Mouse (Mus musculus): ENCODE results near the gene Nabp2.

Gene Nabp2

GRCm38 (mm10) chr10:128388941-128389340, 22.4 kb downstream of the Nabp2 start:
- no peak for DNase-seq (ENCODE audit: low read depth, low spot score)

- DNase-seq (ENCODE audit: low read depth, low spot score): no peak
Measured at GRCm38 (mm10) chr10:128385902-128386301, 25.4 kb downstream of the Nabp2 start.

- DNase-seq (ENCODE audit: low read depth, low spot score): no peak
Measured at GRCm38 (mm10) chr10:128382482-128382881, 28.8 kb downstream of the Nabp2 start.

DNA sequence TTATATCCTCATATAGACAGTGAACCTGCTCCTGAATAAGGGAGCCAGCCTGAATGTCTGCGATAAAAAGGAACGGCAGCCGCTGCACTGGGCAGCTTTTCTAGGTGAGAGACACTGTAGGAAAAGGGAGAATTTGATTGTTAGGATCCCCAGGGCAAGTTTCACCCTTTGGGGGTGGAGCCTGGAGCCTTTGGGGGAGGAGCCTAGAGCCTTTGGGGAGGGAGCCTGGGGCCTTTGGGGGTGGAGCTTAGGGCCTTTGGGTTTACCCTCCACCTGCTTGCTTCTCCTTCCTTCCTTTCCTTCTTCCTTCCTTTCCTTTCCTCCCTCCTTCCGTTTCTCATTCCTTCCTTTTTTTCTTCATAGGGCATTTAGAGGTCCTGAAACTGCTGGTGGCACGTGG, 30.7 kb downstream of the Nabp2 start:
- DNase-seq (ENCODE audit: low read depth, low spot score): peak; percentile 51

- DNase-seq (ENCODE audit: low read depth, low spot score): no peak
Measured at GRCm38 (mm10) chr10:128379260-128379659, 32.0 kb downstream of the Nabp2 start.

GRCm38 (mm10) chr10:128378462-128378861, 32.8 kb downstream of the Nabp2 start:
- peak; percentile 54 for DNase-seq (ENCODE audit: low read depth, low spot score)

- DNase-seq (ENCODE audit: low read depth, low spot score): no peak
Measured at GRCm38 (mm10) chr10:128377940-128378448, 33.3 kb downstream of the Nabp2 start.

GRCm38 (mm10) chr10:128377222-128377939, 33.9 kb downstream of the Nabp2 start:
- peak; percentile 39 for DNase-seq (ENCODE audit: low read depth, low spot score)

DNA sequence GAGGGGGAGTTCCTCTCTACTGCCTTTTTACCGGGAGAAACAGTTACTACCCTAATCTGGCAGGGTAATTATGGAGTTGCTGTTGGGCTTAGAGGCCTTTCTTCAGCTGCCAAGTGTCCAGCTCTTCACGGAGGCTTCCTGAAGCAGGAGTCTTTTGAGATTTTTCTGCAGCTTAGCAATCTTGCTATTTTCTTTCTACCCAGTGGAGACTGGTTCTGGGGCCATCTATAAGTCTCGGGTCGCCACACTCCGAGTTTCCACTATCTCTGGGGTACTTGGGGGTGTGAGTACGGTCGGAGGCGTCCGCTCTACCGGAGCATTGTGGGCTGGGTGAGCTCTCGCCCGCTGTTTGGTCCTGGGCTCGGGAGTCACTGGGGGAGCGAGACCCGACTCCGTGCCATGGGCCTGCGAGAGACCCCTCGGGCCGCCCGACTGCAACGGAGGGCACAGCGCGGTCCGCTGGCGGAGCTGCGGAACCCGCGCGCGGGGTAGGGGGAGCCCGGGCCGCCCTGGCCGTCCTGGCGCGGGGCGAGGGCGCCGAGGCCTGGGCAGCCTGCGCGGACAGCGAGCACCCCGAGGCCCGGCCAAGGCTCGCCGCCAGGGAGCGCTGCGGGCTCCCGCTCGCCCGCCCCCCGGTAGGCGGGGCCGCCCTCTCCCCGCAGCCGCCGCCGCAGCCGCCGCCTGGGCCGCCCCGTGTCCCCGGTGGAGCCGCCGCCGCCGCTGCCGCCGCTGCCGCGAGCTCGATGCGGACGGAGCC, 34.7 kb downstream of the Nabp2 start, which contains the start of gene Ankrd52:
Ankrd52 (plus strand) TSS at position 661 of the 757 bp plus-strand sequence.
- DNase-seq (ENCODE audit: low read depth, low spot score): peak; percentile 64

- DNase-seq (ENCODE audit: low read depth, low spot score): no peak
Measured at GRCm38 (mm10) chr10:128376099-128376454, 35.2 kb downstream of the Nabp2 start.

DNA sequence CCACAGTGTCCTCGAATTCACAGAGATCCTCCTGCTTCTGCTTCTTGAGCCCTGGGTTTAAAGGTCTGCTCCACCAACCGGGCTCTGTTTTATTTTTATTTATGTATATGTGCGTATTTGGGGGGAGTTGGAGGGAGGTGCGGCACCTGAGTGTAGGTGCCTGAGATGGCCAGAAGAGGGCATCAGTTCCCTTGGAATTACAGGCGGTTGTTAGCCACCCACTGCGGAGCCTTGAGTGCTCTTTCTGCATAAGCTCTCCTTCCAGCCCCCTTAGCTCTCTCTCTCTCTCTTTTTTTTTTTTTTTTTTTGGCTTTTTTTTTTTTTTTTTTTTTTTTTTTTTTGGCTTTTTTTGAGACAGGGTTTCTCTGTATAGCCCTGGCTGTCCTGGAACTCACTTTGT, 36.9 kb downstream of the Nabp2 start:
- no peak for DNase-seq (ENCODE audit: low read depth, low spot score)

GRCm38 (mm10) chr10:128372989-128373748, 38.1 kb downstream of the Nabp2 start:
- DNase-seq (ENCODE audit: low read depth, low spot score): peak; percentile 47

DNA sequence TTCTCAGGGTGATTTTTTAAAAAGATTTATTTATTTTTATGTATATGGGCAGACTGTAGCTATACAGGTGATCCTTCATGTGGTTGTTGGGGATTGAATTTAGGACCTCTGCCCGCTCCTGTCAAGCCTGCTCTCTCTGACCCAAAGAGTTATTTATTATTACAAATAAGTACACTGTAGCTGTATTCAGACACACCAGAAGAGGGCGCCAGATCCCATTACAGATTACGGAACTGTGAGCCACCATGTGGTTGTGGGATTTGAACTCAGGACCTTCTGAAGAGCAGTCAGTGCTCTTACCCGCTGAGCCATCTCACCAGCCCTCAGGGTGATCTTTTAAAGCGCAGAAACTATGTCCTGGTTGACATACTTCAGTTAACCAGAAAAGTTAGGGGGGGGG, 39.1 kb downstream of the Nabp2 start:
- no peak for DNase-seq (ENCODE audit: low read depth, low spot score)

DNA sequence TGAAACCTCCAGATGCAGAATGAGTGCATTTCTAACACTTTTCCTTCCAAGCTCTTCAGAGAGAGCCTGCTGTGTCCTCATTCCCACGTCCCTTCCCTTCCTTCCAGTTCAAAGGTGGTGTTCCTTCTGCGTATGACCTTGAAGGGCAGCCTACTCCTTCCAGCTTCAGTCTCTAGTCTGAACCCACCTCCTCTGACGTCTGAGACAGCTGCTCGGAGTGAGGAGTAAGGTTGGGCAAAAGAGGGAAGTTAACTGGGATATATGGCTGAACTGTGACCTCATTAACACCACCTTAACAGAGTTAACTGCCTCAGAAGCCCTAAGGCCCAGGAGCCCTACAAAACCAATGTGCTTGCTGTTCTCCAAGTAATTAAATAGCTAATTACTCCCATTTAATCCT, 40.7 kb downstream of the Nabp2 start:
- DNase-seq (ENCODE audit: low read depth, low spot score): no peak

GRCm38 (mm10) chr10:128370021-128370420, 41.3 kb downstream of the Nabp2 start:
- no peak for DNase-seq (ENCODE audit: low read depth, low spot score)

- no peak for DNase-seq (ENCODE audit: low read depth, low spot score)
Measured at GRCm38 (mm10) chr10:128369599-128369998, 41.7 kb downstream of the Nabp2 start.

GRCm38 (mm10) chr10:128369218-128369543, 42.1 kb downstream of the Nabp2 start:
- DNase-seq (ENCODE audit: low read depth, low spot score): no peak

DNA sequence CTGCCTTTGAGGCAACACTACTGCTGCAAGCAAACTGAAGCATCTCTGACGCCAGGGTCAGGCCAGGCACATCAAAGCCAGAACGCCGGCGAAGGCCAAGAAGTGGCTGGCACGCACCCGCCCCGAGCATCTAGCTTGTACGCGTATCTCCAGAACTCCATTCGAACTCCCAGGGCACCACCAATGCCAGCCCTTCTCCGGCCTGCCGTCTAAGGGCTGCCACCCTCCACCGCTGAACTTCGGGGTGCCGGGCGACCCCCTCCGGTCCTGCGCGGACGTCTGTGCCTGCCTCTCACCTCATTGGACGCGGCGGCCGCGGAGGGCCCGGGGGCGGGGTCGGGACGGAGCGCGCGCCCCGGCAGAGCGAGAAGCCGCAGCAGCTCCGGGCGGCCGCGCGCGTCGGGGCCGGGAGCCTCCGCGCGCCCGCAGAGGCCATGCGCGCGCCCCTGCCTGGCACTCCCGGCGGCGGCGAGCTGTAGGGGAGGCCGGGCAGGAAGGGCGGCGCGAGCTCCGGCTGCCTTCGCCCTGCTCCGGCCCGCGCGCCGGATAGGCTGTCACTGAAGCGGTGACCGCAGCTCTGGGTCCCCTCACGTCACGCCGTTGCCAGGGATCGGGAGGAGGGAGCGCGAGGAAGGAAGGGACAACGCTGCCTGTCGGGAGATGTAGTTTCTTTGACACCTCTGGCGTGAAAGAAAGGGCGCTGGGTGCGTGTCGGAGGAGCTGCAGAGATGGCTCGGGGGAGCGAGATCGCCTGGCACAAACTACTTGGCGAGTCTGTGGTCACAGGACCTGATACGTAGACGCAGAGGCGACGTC, 42.7 kb downstream of the Nabp2 start, which contains the start of gene Coq10a:
Coq10a (minus strand) TSS at position 596 of the 816 bp plus-strand sequence.
- peak; percentile 90 for DNase-seq (ENCODE audit: low read depth, low spot score)

- DNase-seq (ENCODE audit: low read depth, low spot score): no peak
Measured at GRCm38 (mm10) chr10:128367899-128368401, 43.3 kb downstream of the Nabp2 start.

GRCm38 (mm10) chr10:128362568-128362967, 48.7 kb downstream of the Nabp2 start:
- peak; percentile 63 for DNase-seq (ENCODE audit: low read depth, low spot score)

GRCm38 (mm10) chr10:128361836-128362235, 49.5 kb downstream of the Nabp2 start:
- no peak for DNase-seq (ENCODE audit: low read depth, low spot score)

Measured in 3T3-L1 (cell line).